Mouse (Mus musculus) heart, adult 9 months (tissue): ENCODE data around the gene Ttll8.

Experiments used
- DNase-seq, 2 experiments: peaks; one replicate each; pipeline ENCODE4 v3.0.0; 2022; ENCODE audit warnings: low spot score in 2 of 2

The Ttll8 gene

GRCm38 (mm10) chr15:88921131-88921991 is 32.9 kb downstream of the Ttll8 start:
- DNase-seq, result peak; percentile 34 to 81

GRCm38 (mm10) chr15:88920065-88920464 is 34.2 kb downstream of the Ttll8 start:
- no peak for DNase-seq

- DNase-seq, result no peak
Observed at GRCm38 (mm10) chr15:88919328-88919727, 34.9 kb downstream of the Ttll8 start.

GRCm38 (mm10) chr15:88917126-88917525 is 37.1 kb downstream of the Ttll8 start:
- no peak for DNase-seq

- DNase-seq, result no peak
Observed at GRCm38 (mm10) chr15:88916366-88916765, 37.9 kb downstream of the Ttll8 start.

- DNase-seq, result no peak
Observed at GRCm38 (mm10) chr15:88915046-88915445, 39.2 kb downstream of the Ttll8 start.

GRCm38 (mm10) chr15:88906347-88906746 is 47.9 kb downstream of the Ttll8 start:
- no peak for DNase-seq

- no peak for DNase-seq
Observed at GRCm38 (mm10) chr15:88904056-88904811, 50.0 kb downstream of the Ttll8 start.

GRCm38 (mm10) chr15:88903086-88903485 is 51.1 kb downstream of the Ttll8 start:
- DNase-seq, result no peak

- no peak for DNase-seq
Observed at GRCm38 (mm10) chr15:88902200-88902875, 51.9 kb downstream of the Ttll8 start.

- no peak for DNase-seq
Observed at GRCm38 (mm10) chr15:88896341-88896980, 57.8 kb downstream of the Ttll8 start.

GRCm38 (mm10) chr15:88895891-88896290 is 58.3 kb downstream of the Ttll8 start:
- no peak for DNase-seq

- DNase-seq, result no peak
Observed at GRCm38 (mm10) chr15:88895119-88895518, 59.1 kb downstream of the Ttll8 start.

- DNase-seq, result no peak
Observed at GRCm38 (mm10) chr15:88892876-88893275, 61.3 kb downstream of the Ttll8 start.

GRCm38 (mm10) chr15:88892252-88892651 is 62.0 kb downstream of the Ttll8 start:
- DNase-seq, result no peak

- no peak for DNase-seq
Observed at GRCm38 (mm10) chr15:88891676-88892040, 62.6 kb downstream of the Ttll8 start.

- DNase-seq, result peak; percentile 32
Observed at GRCm38 (mm10) chr15:88890751-88891675, 63.2 kb downstream of the Ttll8 start.

GRCm38 (mm10) chr15:88889994-88890393 is 64.2 kb downstream of the Ttll8 start:
- no peak for DNase-seq

- no peak for DNase-seq
Observed at GRCm38 (mm10) chr15:88889032-88889431, 65.2 kb downstream of the Ttll8 start.

- DNase-seq, result no peak
Observed at GRCm38 (mm10) chr15:88885376-88885775, 68.8 kb downstream of the Ttll8 start.

GRCm38 (mm10) chr15:88883342-88883741 is 70.9 kb downstream of the Ttll8 start:
- DNase-seq, result no peak
